Mouse (Mus musculus) heart, postnatal 14 days (tissue): ENCODE results near the gene Ilk. TPM values are rescaled to one million over a fixed set of nuclear protein-coding genes. Genes with fewer than 3 reads are reported as not detected.

Source experiments
- DNase-seq, 2 experiments: peaks; one replicate each; pipeline ENCODE4 v3.0.0; 2021 to 2022
- intact Hi-C: fragments of 180-260 bp; cut with DNase I; formaldehyde crosslinking; loops from one replicate; pipeline ENCODE4 v1.15.1; 2025
- total RNA-seq, 2 experiments: library from RNA; stranded (reverse); gene quantifications; 2 replicates each; pipeline ENCODE4 v1.2.3; 2021

The Ilk gene
- total RNA-seq, 2 experiments from 2014 or later, result 115 to 123 TPM

DNA sequence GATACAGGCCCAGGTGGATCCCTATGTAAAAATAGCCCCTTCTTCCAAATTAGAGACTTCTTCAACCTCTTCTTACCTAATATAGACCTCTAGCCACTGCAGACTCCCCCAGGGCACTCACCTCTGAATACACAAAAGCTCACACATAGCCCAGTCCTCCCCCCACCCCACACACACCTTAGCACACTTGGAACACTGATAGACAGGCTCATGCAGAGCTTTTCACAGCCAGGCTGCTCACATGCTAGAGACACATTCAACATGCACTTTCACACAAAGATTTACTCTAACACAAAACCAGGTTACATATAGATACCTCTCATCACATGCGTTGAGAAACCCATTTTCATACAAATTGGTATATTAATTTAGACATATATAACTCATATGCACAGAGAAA, 40.9 kb downstream of the Ilk start:
- no peak for DNase-seq
- intact Hi-C loops, result no loop called here

DNA sequence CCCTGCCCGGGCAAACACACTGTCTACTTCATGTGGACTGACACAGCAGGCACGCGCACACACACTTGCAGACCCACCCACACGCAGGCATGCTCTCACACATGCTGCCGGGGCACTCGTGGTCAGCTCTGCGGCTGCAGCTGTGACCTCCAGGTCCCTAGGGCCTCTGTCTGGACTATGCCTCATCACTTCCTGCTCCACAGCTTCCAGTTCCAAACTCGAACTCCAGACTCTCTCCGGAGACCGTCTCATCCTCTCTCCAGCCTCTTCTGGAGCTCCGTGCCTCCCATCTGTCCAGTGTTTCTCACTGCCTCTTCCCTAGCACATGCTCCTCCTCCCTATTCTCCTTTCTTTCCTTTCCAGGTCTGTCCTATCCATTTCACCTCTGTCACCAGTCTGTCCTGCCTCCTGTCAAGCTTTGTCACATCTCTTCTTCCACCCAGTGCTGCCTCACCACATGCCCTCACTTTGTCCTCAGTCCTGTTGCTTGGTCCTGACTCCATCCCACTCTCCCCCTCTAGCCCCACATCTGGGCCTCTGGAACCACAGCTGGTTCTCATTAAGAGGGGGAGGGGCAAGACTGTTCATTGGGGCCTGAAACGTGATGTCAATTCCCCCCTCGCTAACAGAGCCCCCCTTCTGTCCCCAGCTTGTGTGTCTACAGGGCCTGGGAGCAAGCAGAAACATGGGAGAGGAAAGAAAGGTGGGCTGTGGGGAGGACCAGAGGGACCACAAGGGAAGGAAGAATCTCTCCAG, 41.6 kb downstream of the Ilk start:
- DNase-seq, result peak; percentile 71 to 78
- intact Hi-C loops, result no loop called here

DNA sequence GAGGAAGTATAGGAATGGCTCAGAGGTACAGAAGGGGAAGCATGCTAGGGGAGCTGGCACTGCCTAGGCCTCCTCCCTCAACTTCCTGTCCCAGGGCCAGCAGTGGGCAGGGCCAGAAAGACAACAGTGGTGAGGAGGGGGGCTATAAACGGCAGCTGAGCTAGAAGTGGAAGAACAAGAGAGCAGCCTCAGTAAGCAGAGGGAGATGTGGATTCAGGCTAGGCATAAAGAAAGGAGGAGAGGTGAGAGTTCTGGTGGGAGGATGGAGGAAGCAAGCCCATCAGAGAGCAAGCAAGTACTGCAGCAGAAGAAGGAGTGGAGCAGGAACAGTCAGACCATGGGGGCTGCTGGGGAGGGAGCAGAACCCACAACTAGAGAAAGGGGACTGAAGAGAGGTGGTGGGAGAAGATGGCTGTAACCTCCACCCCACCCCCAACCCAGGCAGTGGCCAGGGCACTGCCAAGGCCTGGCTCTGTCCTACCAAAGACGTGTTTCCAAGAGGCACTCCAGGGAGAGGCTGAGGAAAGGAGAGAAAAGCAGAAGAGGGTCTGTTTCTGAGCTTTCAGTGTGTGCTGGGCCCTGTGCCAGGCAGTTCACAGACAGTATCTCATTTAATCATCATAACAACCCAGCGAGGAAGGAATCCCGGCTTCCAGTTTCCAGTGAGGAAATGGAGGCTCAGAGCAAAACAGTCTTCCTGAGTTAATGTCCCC, 42.3 kb downstream of the Ilk start:
- intact Hi-C loops, result no loop called here
- DNase-seq, result peak; percentile 47 to 64

DNA sequence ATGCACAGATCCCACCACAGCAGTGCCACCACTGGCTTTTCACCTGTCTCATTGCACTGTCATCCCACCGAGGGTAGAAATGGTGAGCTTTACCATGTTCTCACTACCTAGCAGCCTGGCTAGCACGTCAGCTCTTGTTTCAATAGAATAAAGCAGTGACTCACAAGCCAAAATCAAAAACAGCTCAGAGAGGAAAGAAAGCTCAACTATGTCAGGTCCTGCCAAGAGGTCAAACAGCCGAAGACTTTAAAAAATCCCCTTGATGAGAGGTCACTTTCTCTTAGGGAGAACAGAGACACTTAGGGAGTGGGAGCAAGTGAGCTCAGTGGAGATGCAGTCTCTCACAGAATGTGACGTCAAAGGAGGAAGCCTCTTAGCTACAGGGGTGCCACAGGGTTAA, 47.5 kb downstream of the Ilk start:
- intact Hi-C loops, result no loop called here

DNA sequence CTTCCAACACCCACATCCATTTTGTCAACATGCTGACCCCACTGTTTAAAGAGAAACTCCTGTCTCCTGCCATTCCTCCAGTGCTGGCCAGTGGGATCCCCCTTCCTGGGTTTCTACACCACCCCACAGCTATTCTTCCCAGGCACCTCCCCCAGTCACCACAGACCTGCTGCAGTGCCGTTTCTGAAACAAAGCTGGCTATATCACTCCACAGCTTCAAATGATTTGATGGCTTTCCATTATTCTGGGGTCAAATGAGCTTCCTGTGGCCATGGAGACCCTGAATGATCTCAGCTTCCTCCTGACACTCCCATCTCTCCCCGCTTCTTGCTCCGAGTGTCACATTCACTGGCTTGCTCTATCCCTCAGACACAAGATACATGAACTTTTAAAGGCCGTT, 48.2 kb downstream of the Ilk start:
- DNase-seq, result no peak
- intact Hi-C loops, result no loop called here

More for the DNA sequence above, 47.5 kb downstream of the Ilk start:
- no peak for DNase-seq

DNA sequence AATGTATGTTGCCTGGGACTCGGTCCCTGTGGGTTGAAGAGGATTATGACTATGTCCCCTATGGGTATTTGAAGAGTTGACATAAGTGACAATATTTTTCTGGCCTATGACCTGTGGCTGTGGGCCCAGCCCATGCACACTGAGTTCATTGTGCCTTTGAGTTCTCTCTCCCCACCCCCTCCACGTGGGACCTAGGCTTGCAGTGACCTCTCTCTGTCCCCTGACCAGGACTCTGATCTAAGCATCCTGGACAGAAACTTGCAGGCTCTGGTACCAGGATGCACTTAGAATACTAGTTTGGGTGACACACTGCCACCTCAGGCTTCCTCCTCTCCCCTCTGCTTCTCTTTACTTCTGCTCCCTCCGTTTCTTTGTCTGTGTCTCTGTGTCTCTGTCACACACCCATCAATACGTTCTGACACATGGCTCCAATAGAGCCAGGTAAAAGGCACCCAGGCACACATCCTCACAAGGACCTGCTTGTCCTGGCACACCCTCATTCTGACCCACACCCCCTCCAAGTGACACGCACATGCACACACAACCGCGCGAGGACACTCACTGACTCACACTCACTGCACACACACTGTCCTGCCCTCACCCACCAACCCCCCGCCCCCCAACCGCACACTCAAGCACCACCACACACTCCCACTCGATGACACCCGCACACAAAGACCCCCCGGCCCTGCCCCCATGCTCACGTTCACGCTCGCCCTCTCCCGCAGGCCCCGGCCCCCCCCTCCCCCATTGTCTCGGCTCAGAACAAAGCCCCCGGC, 50.3 kb downstream of the Ilk start:
- intact Hi-C loops, result no loop called here
- no peak for DNase-seq

DNA sequence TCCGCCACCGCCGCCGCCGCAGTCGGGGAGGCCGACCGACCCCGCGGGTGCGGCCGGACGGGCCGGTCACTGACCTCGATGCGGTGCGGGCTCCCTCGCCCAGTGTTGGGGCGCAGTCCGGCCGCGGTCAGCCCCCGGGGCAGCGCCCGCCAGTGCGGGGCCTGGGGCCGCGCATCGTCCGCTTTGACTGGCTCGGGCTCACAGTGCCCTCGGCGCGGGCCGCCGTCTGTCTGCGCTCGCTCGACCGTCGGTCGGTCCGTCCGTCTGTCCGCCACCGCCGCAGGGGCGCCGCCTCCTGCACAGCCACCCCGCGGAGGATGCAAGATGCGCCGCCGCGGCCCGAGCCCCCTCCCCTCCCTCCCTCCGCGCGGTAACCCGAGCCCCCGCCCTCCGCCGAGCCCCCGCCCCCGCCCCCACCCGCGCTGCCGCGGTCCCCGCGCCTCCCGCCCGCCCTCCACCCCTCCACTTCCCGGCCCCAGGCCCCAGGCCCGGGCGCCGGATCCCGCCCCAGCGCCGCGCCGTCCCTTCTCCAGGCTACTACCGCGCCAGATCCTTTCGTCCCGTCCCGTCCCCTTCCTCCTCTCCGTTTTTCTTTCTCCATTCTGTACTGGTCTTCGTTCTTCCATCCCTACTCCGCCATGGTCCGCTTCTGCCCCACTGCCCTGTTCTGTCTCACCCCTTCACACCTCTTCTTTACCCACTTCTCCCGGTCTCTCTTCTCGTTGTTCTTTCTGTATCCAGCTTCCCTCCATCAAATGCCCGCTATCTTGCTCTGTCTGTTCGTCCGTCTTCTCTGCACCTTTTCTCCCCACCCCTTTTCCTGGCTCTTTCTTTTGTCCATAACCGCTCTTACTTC, 51.1 kb downstream of the Ilk start, which contains the start of gene Dchs1:
Gene Dchs1, minus strand, starts transcription at position 370 of the 856 bp plus-strand sequence.
- intact Hi-C loops, result no loop called here
- DNase-seq, result peak; percentile 50 to 65

GRCm38 (mm10) chr7:105791147-105791546, 54.8 kb downstream of the Ilk start:
- no peak for DNase-seq
- intact Hi-C loops, result no loop called here

Other genes starting within 250 kb of the Ilk start
- gene Smpd1, start 182.2 kb upstream of the Ilk start, total RNA-seq, result 100 to 1,000 TPM; 128 to 133 TPM
- gene Apbb1, start 154.9 kb upstream of the Ilk start, total RNA-seq, result 10 to 100 TPM; 80.5 to 86.5 TPM
- gene Hpx, start 136.5 kb upstream of the Ilk start, total RNA-seq, result under 1 TPM in 1 of 2 experiments, not detected in 1; 0.48 TPM
- gene Trim3, start 103.0 kb upstream of the Ilk start, total RNA-seq, result 10 to 100 TPM; 29.7 to 34.0 TPM
- gene Timm10b, start 96.5 kb upstream of the Ilk start, total RNA-seq, result 10 to 100 TPM; 83.7 to 94.3 TPM
- 10 to 100 TPM; 22.0 to 22.9 TPM for gene Arfip2, start 96.2 kb upstream of the Ilk start, total RNA-seq
- gene Gm45799, start 96.0 kb upstream of the Ilk start, total RNA-seq, result 1 to 10 TPM; 1.9 to 4.8 TPM
- gene Dnhd1, start 85.8 kb upstream of the Ilk start, total RNA-seq, result under 1 TPM; 0.67 to 0.76 TPM
- gene Rrp8, start 793 bp downstream of the Ilk start, total RNA-seq, result 10 to 100 TPM; 10.8 to 11.2 TPM
- 10 to 100 TPM; 81.0 to 88.8 TPM for gene Taf10, start 7.8 kb downstream of the Ilk start, total RNA-seq
- gene Tpp1, start 15.6 kb downstream of the Ilk start, total RNA-seq, result 10 to 100 TPM; 41.6 to 42.5 TPM
- 10 to 100 TPM; 18.0 to 21.1 TPM for gene Dchs1, start 51.1 kb downstream of the Ilk start, total RNA-seq
- gene Mrpl17, start 74.5 kb downstream of the Ilk start, total RNA-seq, result 10 to 100 TPM; 96.0 to 96.7 TPM
- gene Gm4070, start 217.4 kb downstream of the Ilk start, total RNA-seq, result 10 to 100 TPM; 10.6 to 13.6 TPM